Mouse (Mus musculus): ENCODE measurements around the gene Ssx2ip.
"Not testable (repeated sequence)": the region's sequence is repeated elsewhere in the genome, so short reads cannot be mapped to it uniquely, and the experiment has no call there.

Ssx2ip gene

GRCm38 (mm10) chr3:146405213-146406006 lies 968 bp downstream of the Ssx2ip start:
- DNase-seq, result no peak

- no peak for DNase-seq
These were observed 1.5 kb downstream of the Ssx2ip start for GRCm38 (mm10) chr3:146406007-146406341.

GRCm38 (mm10) chr3:146407086-146407721 lies 2.8 kb downstream of the Ssx2ip start:
- DNase-seq, result no peak

GRCm38 (mm10) chr3:146410114-146410513 lies 5.7 kb downstream of the Ssx2ip start:
- DNase-seq, result no peak

- no peak for DNase-seq
These were observed 7.6 kb downstream of the Ssx2ip start for GRCm38 (mm10) chr3:146412008-146412407.

DNA sequence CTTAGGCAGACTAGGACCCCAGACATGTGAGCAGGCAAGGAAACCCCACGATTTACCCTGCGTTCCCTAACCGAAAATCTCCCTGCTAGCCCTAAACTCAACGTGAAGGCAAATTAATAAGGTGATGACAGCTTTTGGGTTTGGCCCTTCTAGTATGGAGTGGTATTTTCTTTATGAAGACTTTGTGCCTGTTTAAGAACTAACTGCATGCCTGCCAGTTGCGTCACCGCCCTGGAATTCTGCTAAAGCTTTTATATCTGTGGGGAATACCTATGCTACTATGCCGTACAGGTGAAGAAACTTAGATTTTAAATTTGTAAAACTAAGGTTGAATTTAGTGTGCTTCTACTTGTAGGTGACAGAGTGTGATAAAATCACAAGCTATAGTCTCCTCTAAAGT lies 8.0 kb downstream of the Ssx2ip start:
- no peak for DNase-seq

DNA sequence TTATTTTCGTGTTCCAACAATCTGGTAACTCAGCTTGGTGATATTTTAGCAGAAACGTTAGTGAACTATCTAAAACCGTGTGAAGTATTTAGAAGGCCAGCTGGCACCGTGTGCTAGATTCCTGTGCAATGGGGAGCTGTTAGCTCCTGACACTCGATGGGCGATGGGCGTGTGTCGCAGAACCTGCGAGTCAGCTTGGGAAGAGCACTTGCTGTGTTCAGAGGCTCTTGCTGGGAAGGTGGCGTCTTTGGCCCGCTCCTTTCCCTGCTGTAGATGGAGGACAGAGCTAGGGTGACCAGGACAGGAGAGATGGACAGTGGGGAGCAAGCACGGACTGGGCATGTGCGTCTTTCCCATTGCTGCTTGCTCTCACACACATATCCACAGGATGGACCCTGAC lies 8.6 kb downstream of the Ssx2ip start:
- no peak for DNase-seq

- no peak for DNase-seq
These were observed 9.6 kb downstream of the Ssx2ip start for GRCm38 (mm10) chr3:146413992-146414391.

DNA sequence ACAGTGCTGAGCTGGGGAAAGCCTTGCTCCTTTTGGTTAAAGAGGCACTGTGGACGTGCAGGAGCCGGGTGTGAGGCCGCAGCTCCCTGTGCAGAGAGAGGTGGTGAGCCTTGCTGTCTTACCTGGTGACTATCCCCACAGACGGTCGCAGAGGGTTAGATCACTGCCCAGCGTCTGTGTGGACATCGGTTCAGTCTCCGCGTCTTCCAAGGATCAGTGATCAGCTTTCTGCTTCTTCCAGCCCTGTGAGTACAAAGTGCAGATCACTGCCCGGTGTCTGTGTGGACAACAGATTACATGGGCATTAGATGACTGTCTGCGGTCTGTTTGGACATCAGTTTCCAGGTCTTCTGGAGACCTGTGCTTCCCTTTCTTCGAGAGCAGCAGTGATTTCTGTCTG lies 10.1 kb downstream of the Ssx2ip start:
- DNase-seq, result no peak

- no peak for DNase-seq
These were observed 13.4 kb downstream of the Ssx2ip start for GRCm38 (mm10) chr3:146417873-146418272.

DNA sequence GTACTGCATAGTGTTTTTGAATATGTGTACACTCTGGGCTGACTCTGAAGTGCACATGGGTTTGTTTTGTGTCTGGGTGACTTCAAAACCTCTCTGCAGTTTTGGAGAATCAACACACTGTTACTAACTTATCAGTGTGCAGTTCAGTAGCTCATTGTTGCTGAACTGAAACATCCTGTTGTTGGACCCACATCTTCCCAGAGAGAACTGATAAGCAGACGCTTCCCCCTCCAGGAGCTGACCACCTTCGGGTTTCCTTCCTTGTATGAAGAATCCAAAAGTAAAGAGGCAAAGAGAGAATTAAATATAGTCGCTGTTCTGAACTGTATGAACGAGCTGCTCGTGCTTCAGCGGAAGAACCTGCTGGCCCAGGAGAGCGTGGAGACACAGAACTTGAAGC lies 14.5 kb downstream of the Ssx2ip start:
- no peak for DNase-seq

GRCm38 (mm10) chr3:146419534-146419933 lies 15.1 kb downstream of the Ssx2ip start:
- DNase-seq, result no peak

- DNase-seq, result no peak
These were observed 15.6 kb downstream of the Ssx2ip start for GRCm38 (mm10) chr3:146419992-146420537.

DNA sequence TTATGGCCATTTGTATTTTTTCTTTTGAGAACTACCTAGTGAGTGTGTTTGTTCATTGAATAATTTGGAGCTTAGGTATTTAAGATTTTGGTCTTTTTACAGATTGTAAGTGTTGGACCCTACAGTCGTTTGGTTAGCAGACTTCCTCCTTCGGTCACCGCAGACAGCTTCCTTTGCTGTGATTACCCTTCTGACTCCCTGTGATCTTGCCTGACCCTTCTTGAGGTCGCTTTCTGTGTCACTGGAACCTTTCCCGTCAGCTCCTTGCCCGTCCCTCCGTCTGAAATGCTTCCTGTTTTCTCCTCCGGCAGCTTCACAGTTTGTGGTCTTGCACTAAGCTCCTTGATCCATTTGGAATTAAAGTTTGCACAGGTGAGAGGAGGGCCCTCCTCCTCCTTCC lies 17.3 kb downstream of the Ssx2ip start:
- DNase-seq, result no peak

GRCm38 (mm10) chr3:146423710-146424109 lies 19.3 kb downstream of the Ssx2ip start:
- no peak for DNase-seq

DNA sequence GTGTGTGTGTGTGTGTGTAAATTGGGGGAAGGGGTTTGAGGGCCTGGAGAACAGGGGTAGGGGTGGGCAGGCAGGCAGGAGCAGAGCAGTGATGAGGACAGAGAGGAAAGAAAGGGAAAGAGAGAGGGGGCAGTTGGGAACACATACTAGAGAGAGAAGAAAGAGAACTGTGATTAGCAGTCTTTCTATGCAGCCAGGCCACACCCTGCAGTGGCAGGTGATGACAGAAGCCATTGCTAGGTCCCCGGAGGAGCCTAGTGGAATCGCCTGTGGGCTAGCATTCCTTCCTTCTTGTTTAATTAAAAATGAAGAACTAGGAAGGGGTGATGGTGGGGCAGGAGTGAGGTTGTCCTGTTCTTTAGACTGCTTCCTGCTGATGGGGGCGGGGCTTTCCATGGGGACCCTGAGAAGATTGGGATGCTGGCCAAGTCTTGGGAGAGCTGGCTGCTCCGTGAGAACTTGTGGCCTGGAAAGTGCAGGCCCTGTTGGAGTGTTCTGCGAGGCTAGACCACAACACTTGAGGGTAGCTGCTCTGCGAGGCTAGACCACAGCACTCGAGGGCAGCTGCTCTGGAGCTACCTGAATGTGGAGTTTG lies 20.0 kb downstream of the Ssx2ip start:
- no peak for DNase-seq

GRCm38 (mm10) chr3:146425902-146426301 lies 21.5 kb downstream of the Ssx2ip start:
- no peak for DNase-seq

- no peak for DNase-seq
These were observed 22.0 kb downstream of the Ssx2ip start for GRCm38 (mm10) chr3:146426489-146426888.

DNA sequence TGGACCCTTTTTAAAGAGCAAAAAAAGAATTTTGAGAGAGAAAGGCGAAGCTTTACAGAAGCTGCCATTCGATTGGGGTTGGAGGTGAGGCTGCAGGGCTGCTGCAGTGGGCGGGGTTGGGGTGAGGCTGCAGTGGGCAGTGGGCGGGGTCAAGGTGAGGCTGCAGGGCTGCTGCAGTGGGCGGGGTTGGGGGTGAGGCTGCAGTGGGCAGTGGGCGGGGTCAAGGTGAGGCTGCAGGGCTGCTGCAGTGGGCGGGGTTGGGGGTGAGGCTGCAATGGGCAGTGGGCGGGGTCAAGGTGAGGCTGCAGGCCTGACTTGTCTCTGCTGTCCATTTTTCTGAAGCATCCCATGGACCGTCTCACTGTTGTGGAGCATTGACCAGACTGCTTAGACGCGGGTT lies 28.6 kb downstream of the Ssx2ip start:
- not testable (repeated sequence) for DNase-seq

DNA sequence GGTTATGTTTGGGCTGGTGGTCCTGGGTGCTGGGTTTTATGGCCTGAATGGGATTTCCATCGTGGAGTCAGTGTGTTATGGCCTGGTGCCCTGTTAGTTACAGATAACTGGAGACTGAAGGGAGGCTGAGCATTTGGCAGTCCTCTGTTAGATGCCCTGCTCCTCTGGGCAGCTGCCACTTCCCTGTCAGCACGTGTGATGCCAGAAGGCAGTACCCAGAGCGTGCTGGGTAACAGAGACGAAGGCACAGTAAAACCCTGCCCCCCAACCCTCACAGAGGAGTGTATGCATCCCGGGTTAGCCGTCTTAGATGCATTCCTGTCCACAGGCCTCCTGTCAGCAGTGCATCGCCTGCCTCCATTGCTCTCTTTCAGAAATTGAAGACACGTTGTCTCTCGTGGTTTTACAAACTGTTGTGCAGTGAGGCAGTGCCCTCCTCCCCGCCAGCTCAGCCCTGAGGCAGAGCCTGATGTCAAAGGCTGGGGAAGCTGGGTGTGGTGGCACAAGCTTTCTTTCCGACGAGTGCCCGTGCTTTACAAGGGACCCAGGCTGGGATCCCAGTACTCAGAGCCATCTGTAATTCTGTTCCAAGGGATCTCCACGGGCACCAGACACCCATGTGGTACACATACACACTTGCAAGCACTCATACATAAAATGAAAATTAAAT lies 29.4 kb downstream of the Ssx2ip start:
- DNase-seq, result no peak

DNA sequence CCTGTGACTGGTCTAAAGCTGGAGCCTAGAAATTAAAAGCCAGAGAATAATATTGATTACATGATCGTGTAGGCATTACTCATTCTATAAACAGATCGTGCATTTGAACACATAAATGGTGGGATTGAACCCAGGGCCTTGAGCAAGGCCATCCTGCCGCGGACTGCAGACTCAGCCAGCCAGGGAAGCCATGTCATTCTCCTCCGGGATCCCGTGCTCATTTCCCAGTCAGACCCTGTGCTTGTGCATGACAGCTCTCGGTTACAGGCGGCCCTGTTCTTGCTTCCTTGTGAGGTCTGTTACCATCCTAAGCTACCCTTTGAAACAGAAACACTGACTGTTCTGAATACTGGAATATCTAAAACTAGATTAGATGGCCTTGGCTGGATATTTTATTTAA lies 30.2 kb downstream of the Ssx2ip start:
- no peak for DNase-seq

GRCm38 (mm10) chr3:146435533-146435932 lies 31.1 kb downstream of the Ssx2ip start:
- DNase-seq, result no peak

GRCm38 (mm10) chr3:146436114-146436513 lies 31.7 kb downstream of the Ssx2ip start:
- DNase-seq, result no peak

All from thymus, postnatal 14 days (tissue).